Mouse (Mus musculus) bone marrow macrophage, adult 2 months (primary cell): ENCODE results near the gene Dntt. TPM values are rescaled to one million over a fixed set of nuclear protein-coding genes. Genes with fewer than 3 reads are reported as not detected.

Source experiments
- H3K27ac ChIP-seq: 2 replicates; pipeline ENCODE4 v1.5.1; 2012; ENCODE audit warnings: low read depth, low read length; ENCODE audit not compliant: insufficient read depth
- H3K4me1 ChIP-seq: 2 replicates; pipeline ENCODE4 v1.6.1; 2012; ENCODE audit warnings: low read length; ENCODE audit not compliant: control insufficient read depth, insufficient read depth
- H3K4me3 ChIP-seq: 2 replicates; pipeline ENCODE4 v1.5.1; 2012; ENCODE audit warnings: mild to moderate bottlenecking, low read length, moderate library complexity; ENCODE audit not compliant: insufficient read depth
- CTCF ChIP-seq: IDR thresholded peaks from 2 replicates; pipeline ENCODE4 v1.5.1; 2012; ENCODE audit warnings: low read depth, mild to moderate bottlenecking, low read length, moderate library complexity
- POLR2A ChIP-seq: IDR thresholded peaks from 2 replicates; pipeline ENCODE4 v1.6.1; 2012; ENCODE audit warnings: mild to moderate bottlenecking, low read depth, low read length, borderline replicate concordance
- polyA plus RNA-seq: library from polyadenylated mRNA; stranded (reverse); fragments of >200 nt; gene quantifications from 2 replicates; pipeline ENCODE4 v1.2.4, GENCODE M21; 2012; ENCODE audit not compliant: missing spikeins, insufficient read depth, insufficient read length

Dntt gene
- not detected in 2 replicates for polyA plus RNA-seq

GRCm38 (mm10) chr19:41029219-41029618 is at the start of gene Dntt:
Gene Dntt (plus strand): TSS chr19:41029275.
- H3K4me1 ChIP-seq, result 0 out of 2 replicates have a peak, but pooled peaks cover 8% of the 10 kb centered on the region
- TF ChIP-seq POLR2A, result no peak
- TF ChIP-seq CTCF, result no peak
- H3K4me3 ChIP-seq, result no peak within 1 kb of the TSS
- H3K27ac ChIP-seq, result no peak within 1 kb of the TSS

DNA sequence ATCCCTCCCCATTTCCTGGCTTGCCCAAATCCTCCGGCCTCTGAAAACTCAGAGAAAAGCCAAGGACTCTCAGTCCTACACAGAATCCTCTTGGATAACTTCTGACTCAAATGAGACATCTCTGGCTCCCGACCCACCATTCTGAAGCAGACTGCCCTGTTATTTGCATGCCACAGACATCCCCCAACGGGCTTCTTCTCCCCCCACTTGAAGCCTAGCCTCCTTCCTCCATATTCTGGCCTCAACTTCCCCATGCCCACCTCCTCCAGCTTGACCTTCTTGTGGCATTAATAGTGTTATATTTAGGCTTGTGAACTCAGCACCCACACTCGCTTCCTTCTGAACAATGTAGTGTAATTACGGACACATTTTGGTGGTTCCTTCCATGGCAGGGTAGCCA is 48.4 kb upstream of the Dntt start:
- Histone ChIP-seq H3K4me3 (no peak overlapping the region), H3K4me1 (peaks cover 59% of the 10 kb centered on the region), H3K27ac (no peak overlapping the region)
- TF ChIP-seq CTCF (no peak), POLR2A (no peak)

DNA sequence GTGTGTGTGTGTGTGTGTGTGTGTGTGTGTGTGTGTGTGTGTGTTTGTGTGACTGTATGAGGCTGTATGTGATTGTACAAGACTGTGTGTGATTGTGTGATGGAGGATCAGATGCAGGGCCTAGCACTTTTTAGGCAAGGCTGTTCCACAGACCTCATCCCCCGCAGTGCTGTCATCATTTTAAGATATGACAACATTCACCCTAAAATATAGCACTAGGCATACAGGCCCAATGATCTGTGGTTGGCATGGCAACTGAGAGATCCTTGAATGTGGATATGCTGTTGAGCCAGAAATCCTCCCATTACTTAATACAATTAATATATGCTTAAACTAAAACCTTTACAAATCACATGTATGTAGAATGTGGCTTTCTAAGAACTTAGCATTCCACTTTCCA is 44.5 kb upstream of the Dntt start:
- Histone ChIP-seq H3K4me3 (no peak overlapping the region), H3K4me1 (peaks cover 56% of the 10 kb centered on the region)
- TF ChIP-seq POLR2A (no peak), CTCF (no peak)

GRCm38 (mm10) chr19:40988856-40989255 is 40.2 kb upstream of the Dntt start:
- Histone ChIP-seq H3K27ac (no peak overlapping the region), H3K4me3 (no peak overlapping the region), H3K4me1 (peaks cover 43% of the 10 kb centered on the region)
- no peak for TF ChIP-seq CTCF
- TF ChIP-seq POLR2A, result no peak

More for the DNA sequence above, 44.5 kb upstream of the Dntt start:
- no peak overlapping the region for H3K27ac ChIP-seq

DNA sequence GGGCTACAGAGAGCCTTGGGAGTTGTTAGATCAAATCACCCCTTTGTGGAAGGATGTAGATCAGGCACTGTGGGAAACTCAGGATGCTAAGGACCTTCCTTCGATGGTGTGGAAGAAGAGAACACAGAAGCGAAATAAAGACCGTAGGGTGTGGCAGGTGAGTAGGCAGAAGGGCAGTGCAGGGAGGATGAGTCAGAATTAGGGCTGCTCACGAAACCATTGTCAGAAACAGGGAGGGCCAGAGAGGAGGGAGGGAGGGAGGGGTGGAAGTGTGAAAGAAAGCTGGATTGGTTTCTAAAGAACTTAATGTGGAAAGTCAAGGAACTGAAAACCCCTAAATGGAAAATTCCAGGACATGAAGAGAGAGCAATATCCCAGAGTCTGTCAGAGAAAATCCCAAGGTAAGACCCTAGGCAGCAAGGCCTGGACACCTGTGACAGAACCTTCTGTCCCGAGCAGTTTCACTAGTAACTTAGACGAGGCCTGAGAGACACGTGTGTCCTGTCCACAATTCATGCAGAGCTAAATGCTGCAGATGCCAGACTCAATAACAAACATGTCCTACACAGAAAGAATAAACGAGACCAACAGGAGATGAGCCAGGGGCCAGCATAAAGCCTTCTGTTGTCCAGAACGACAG is 39.0 kb upstream of the Dntt start:
- Histone ChIP-seq H3K27ac (no peak overlapping the region), H3K4me1 (peaks cover 45% of the 10 kb centered on the region), H3K4me3 (no peak overlapping the region)
- TF ChIP-seq CTCF (no peak), POLR2A (no peak)

DNA sequence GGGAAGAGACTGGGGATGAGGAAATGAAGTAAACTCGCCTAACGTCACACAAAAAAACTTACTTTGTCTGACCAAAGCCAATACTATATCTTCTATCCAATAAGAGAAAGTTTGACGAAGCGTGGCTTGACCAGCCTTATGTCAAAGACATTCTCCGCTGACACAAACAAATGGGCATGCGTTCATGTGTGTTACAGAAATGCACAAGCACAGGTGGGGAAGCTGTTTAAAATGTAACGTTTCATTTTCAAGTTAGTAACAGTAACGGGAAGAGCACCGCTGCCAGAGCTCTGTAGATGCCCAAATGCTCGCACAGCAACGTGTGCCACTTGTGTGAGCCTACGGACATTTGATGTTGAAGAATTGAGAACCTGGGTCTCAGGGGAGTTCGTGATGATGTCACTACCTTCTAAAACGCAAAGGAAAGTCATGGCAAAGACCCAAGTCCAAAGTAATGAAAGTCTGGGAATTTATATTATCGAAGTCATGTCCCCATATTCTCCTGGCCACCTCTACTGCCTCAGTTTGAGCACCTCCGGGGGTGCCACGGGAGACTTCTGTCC is 38.2 kb upstream of the Dntt start:
- H3K27ac ChIP-seq, result no peak overlapping the region
- TF ChIP-seq CTCF (no peak), POLR2A (no peak)
- H3K4me1 ChIP-seq, result peaks cover 48% of the 10 kb centered on the region
- H3K4me3 ChIP-seq, result peak overlapping the region; percentile 42

DNA sequence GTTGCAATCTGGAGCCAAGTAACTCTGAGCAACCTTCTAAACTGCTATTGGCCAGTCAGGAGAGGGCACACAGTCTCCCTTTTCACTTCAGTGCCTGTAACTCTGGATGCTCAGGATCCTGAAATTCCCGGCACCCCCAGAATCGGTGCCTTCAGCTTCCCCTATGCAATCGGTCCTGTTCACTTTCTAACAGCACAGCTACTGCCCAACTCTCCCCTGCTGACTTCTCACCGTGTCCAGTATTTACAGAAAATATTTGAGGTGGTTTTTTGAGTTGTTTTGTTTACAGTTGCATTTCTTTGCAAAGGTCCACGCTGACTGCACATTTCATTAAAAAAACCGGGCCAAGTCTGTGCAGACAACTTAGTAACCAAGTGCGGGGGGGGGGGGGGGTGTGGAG is 37.4 kb upstream of the Dntt start:
- Histone ChIP-seq H3K27ac (no peak overlapping the region), H3K4me1 (peaks cover 55% of the 10 kb centered on the region), H3K4me3 (peak overlapping the region; percentile 42)
- TF ChIP-seq CTCF, result no peak
- TF ChIP-seq POLR2A, result no peak

DNA sequence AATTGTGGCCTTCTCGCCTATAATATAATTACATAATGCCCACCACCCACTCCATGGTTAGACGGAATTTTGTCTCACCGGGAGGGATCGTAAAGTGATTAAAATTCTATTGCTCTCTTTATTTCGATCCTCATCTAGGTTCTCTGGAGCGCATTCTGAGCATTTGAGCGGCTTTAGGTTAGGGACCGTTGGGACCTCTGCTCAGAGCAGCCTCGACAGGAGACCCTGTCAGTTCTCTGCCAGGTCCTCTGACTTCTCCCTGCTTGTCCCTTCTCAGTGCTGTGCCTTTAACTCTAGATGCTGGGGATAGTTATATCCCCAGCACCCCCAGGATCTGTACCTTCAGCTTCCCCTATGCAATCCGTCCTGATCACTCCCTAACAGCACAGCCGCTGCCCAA is 37.0 kb upstream of the Dntt start:
- peaks cover 58% of the 10 kb centered on the region for H3K4me1 ChIP-seq
- H3K4me3 ChIP-seq, result peak overlapping the region; percentile 69
- peak overlapping the region; percentile 99; the same call in 1 of the 2 replicates for H3K27ac ChIP-seq
- TF ChIP-seq POLR2A (no peak), CTCF (no peak)

GRCm38 (mm10) chr19:40992517-40993044 is 36.5 kb upstream of the Dntt start:
- H3K4me1 ChIP-seq, result peaks cover 60% of the 10 kb centered on the region
- no peak for TF ChIP-seq POLR2A
- no peak for TF ChIP-seq CTCF
- H3K4me3 ChIP-seq, result peak overlapping the region; percentile 69
- H3K27ac ChIP-seq, result peak overlapping the region; percentile 99

DNA sequence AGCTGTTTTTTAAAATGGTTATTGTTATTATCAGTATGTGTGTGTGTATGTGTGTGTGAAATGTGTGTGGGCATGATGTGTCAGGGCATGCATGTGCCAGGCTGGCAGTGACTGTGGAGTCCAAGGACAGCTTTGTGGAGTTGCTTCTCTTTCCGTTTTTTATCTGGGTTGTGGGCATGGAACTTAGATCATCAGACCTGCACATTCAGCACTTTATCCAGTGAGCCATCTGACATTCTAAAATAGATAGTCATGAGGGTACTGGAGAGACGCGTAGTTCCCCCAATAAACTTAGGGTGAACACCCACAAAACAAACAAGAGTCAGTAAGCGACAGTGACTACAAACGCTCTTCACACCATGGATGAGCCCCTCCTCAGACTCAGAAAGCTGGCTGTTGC is 35.7 kb upstream of the Dntt start:
- H3K27ac ChIP-seq, result peak overlapping the region; percentile 99
- TF ChIP-seq CTCF (no peak), POLR2A (no peak)
- H3K4me3 ChIP-seq, result peak overlapping the region; percentile 69
- peaks cover 66% of the 10 kb centered on the region for H3K4me1 ChIP-seq
